Mouse (Mus musculus) G1E (cell line): ENCODE results near the gene Ubc.

Source experiments
- CTCF ChIP-seq: IDR thresholded peaks from 2 replicates; pipeline ENCODE4 v1.5.1; 2012; ENCODE audit warnings: low read depth, low read length, inconsistent platforms, mixed read lengths
- GATA2 ChIP-seq: IDR thresholded peaks from 2 replicates; pipeline ENCODE4 v1.6.1; 2012; ENCODE audit warnings: low read depth, low read length, inconsistent platforms, borderline replicate concordance

- TF ChIP-seq CTCF (no peak), GATA2 (no peak)
Observed at GRCm38 (mm10) chr5:125357543-125358269, 32.3 kb downstream of the Ubc start.
